Mouse (Mus musculus): ENCODE data around the gene Ssh1. TPM values are rescaled to one million over a fixed set of nuclear protein-coding genes. Genes with fewer than 3 reads are reported as not detected.

Ssh1 gene
- total and polyA plus RNA-seq, 3 experiments: 3.0 to 8.2 (median 8.1) TPM

GRCm38 (mm10) chr5:113950786-113951692 is 42.7 kb downstream of the Ssh1 start:
- H3K9ac ChIP-seq (ENCODE audit: insufficient read depth, low read depth): no peak overlapping the region
- peaks cover 66 to 90% of the 10 kb centered on the region in 2 experiments for H3K36me3 ChIP-seq (replicated peaks in 1 of 2; ENCODE audit: control insufficient read depth in 1 of 2, insufficient read depth in 1 of 2, low read length in 1 of 2)
- no peak overlapping the region for H3K27ac ChIP-seq (ENCODE audit: insufficient read depth, low read depth)
- no peaks in the 10 kb centered on the region for H3K9me3 ChIP-seq (replicated peaks; ENCODE audit: low read length)
- in situ Hi-C loops (cut with MboI; ENCODE audit: low pct_ligation_motif_present, low pct_unique_long_range_greater_than_20kb, low sequenced_read_pairs) (loop anchor here (5.0 kb wide), 1 partner anchor 89 kb away; no protein-coding TSS in a partner anchor), dilution Hi-C loops (cut with MboI; ENCODE audit: extremely low pct_ligation_motif_present, extremely low pct_unique_long_range_greater_than_20kb, low sequenced_read_pairs) (no loop called here)
- no peak overlapping the region for H3K4me2 ChIP-seq (ENCODE audit: insufficient read depth, low read depth, poor library complexity, severe bottlenecking)
- no peak for TF ChIP-seq KAT2A (IDR thresholded peaks at IDR 0.05; ENCODE audit: insufficient replicate concordance, low read length)
- no peak for TF ChIP-seq IRF4 (IDR thresholded peaks at IDR 0.05; ENCODE audit: low read depth, low read length)
- no peak for TF ChIP-seq NRF1 (IDR thresholded peaks at IDR 0.05; ENCODE audit: low read depth, low read length)
- TF ChIP-seq MEF2A (IDR thresholded peaks at IDR 0.05; ENCODE audit: borderline replicate concordance, low read depth, low read length): no peak
- no peak for TF ChIP-seq GABPA (IDR thresholded peaks at IDR 0.05; ENCODE audit: insufficient replicate concordance, low read depth, low read length)
- no peak for TF ChIP-seq USF2 (conservative IDR thresholded peaks at IDR 0.05; ENCODE audit: low read depth, low read length)
- TF ChIP-seq ZKSCAN1 (IDR thresholded peaks at IDR 0.05; ENCODE audit: borderline replicate concordance, low read depth, low read length): no peak
- no peak for TF ChIP-seq BHLHE40 (IDR thresholded peaks at IDR 0.05; ENCODE audit: low read depth, low read length)
- TF ChIP-seq ZNF384 (IDR thresholded peaks at IDR 0.05; ENCODE audit: low read depth, low read length): no peak
- TF ChIP-seq CTCF (conservative IDR thresholded peaks at IDR 0.05 in 1 of 2, IDR thresholded peaks at IDR 0.05 in 1 of 2; ENCODE audit: low read depth in 2 of 2, low read length in 2 of 2): no peak
- TF ChIP-seq SMC3 (IDR thresholded peaks at IDR 0.05; ENCODE audit: low read depth, low read length): no peak
- TF ChIP-seq TCF12 (IDR thresholded peaks at IDR 0.05; ENCODE audit: low read depth, low read length): no peak
- TF ChIP-seq MAFK (IDR thresholded peaks at IDR 0.05; ENCODE audit: insufficient replicate concordance, low read length): no peak
- no peak for TF ChIP-seq E2F4 (IDR thresholded peaks at IDR 0.05; ENCODE audit: insufficient replicate concordance, low read depth, low read length)
- TF ChIP-seq HCFC1 (IDR thresholded peaks at IDR 0.05; ENCODE audit: low read depth, low read length): no peak
- TF ChIP-seq ZMIZ1 (IDR thresholded peaks at IDR 0.05; ENCODE audit: low read depth, low read length): no peak
- no peak for TF ChIP-seq EP300 (IDR thresholded peaks at IDR 0.05; ENCODE audit: low read length)
- TF ChIP-seq MYC (IDR thresholded peaks at IDR 0.05; ENCODE audit: low read depth, low read length): no peak
- no peak for TF ChIP-seq NELFE (IDR thresholded peaks at IDR 0.05; ENCODE audit: low read depth, low read length)
- TF ChIP-seq ELF1 (IDR thresholded peaks at IDR 0.05; ENCODE audit: low read depth, low read length): no peak
- no peaks in the 10 kb centered on the region for H3K79me2 ChIP-seq (replicated peaks; ENCODE audit: control insufficient read depth, extremely low read depth, insufficient read depth, poor library complexity, severe bottlenecking)
- no peak for DNase-seq (ENCODE audit: extremely low read depth)
- no peaks in the 10 kb centered on the region for H3K27me3 ChIP-seq (replicated peaks)
- H3K4me3 ChIP-seq (replicated peaks in 1 of 3; ENCODE audit: low read depth in 2 of 3, low read length in 2 of 3, poor library complexity in 1 of 3): no peak overlapping the region
- peaks cover 0 to under 1% of the 10 kb centered on the region in 2 experiments; a peak in 1 of 4 replicates for H3K4me1 ChIP-seq (ENCODE audit: control insufficient read depth in 1 of 2, insufficient read depth in 2 of 2)

All from CH12.LX (cell line).